Mouse (Mus musculus): Measurements from ENCODE around the gene Usp5. TPM values are rescaled to one million over a fixed set of nuclear protein-coding genes. Genes with fewer than 3 reads are reported as not detected.
"Not testable (repeated sequence)": the region's sequence is repeated elsewhere in the genome, so short reads cannot be mapped to it uniquely, and the experiment has no call there.

Gene Usp5
- total RNA-seq, 4 experiments from 2014 or later: 72.5 to 79.7 (median 75.8) TPM

GRCm38 (mm10) chr6:124811701-124812560 is 17.4 kb downstream of the Usp5 start:
- no peak for DNase-seq (ENCODE audit: low spot score)

- no peak for DNase-seq (ENCODE audit: low spot score)
Measured at GRCm38 (mm10) chr6:124811403-124811665, 17.9 kb downstream of the Usp5 start.

- DNase-seq (ENCODE audit: low spot score): not testable (repeated sequence)
Measured at GRCm38 (mm10) chr6:124810566-124811402, 18.5 kb downstream of the Usp5 start.

- no peak for DNase-seq (ENCODE audit: low spot score)
Measured at GRCm38 (mm10) chr6:124809775-124810538, 19.3 kb downstream of the Usp5 start.

GRCm38 (mm10) chr6:124809052-124809774 is 20.1 kb downstream of the Usp5 start:
- peak; percentile 79 for DNase-seq (ENCODE audit: low spot score)

- DNase-seq (ENCODE audit: low spot score): peak; percentile 72
Measured at GRCm38 (mm10) chr6:124808358-124809012, 20.8 kb downstream of the Usp5 start, which contains the start of gene Spsb2. Gene Spsb2 (plus strand): TSS chr6:124808661.

GRCm38 (mm10) chr6:124807986-124808357 is 21.3 kb downstream of the Usp5 start:
- no peak for DNase-seq (ENCODE audit: low spot score)

GRCm38 (mm10) chr6:124807366-124807765 is 21.9 kb downstream of the Usp5 start:
- DNase-seq (ENCODE audit: low spot score): no peak

- DNase-seq (ENCODE audit: low spot score): no peak
Measured at GRCm38 (mm10) chr6:124806446-124807140, 22.7 kb downstream of the Usp5 start.

- DNase-seq (ENCODE audit: low spot score): peak; percentile 92
Measured at GRCm38 (mm10) chr6:124805341-124806321, 23.7 kb downstream of the Usp5 start.

- DNase-seq (ENCODE audit: low spot score): no peak
Measured at GRCm38 (mm10) chr6:124804341-124804740, 24.9 kb downstream of the Usp5 start.

GRCm38 (mm10) chr6:124803691-124804090 is 25.6 kb downstream of the Usp5 start:
- DNase-seq (ENCODE audit: low spot score): not testable (repeated sequence)

GRCm38 (mm10) chr6:124803061-124803460 is 26.2 kb downstream of the Usp5 start:
- no peak for DNase-seq (ENCODE audit: low spot score)

- not testable (repeated sequence) for DNase-seq (ENCODE audit: low spot score)
Measured at GRCm38 (mm10) chr6:124802400-124802799, 26.9 kb downstream of the Usp5 start.

- no peak for DNase-seq (ENCODE audit: low spot score)
Measured at GRCm38 (mm10) chr6:124796200-124796599, 33.1 kb downstream of the Usp5 start.

- no peak for DNase-seq (ENCODE audit: low spot score)
Measured at GRCm38 (mm10) chr6:124795781-124796180, 33.5 kb downstream of the Usp5 start.

- DNase-seq (ENCODE audit: low spot score): no peak
Measured at GRCm38 (mm10) chr6:124791911-124792310, 37.4 kb downstream of the Usp5 start.

- DNase-seq (ENCODE audit: low spot score): no peak
Measured at GRCm38 (mm10) chr6:124790121-124790520, 39.2 kb downstream of the Usp5 start.

- no peak for DNase-seq (ENCODE audit: low spot score)
Measured at GRCm38 (mm10) chr6:124789519-124789918, 39.8 kb downstream of the Usp5 start.
